Mouse (Mus musculus): ENCODE results near the gene Inpp4a. TPM values are rescaled to one million over a fixed set of nuclear protein-coding genes. Genes with fewer than 3 reads are reported as not detected.

The Inpp4a gene
- polyA plus RNA-seq, 1 experiment from 2014 or later = 7.8 TPM

- H3K4me1 ChIP-seq (replicated peaks; ENCODE audit: control insufficient read depth, insufficient read depth, low read length) = no peaks in the 10 kb centered on the region
- H3K27me3 ChIP-seq (replicated peaks; ENCODE audit: control insufficient read depth, insufficient read depth, low read length) = no peaks in the 10 kb centered on the region
- ATAC-seq = no peak
- no peak overlapping the region for H3K4me3 ChIP-seq (ENCODE audit: low read depth, low read length)
- no peak overlapping the region for H3K9ac ChIP-seq (ENCODE audit: low read depth, low read length)
- no peak for TF ChIP-seq CTCF (IDR thresholded peaks at IDR 0.05; ENCODE audit: low read depth)
- H3K9me3 ChIP-seq (ENCODE audit: control insufficient read depth) = no peaks in the 10 kb centered on the region
- no peak overlapping the region for H3K27ac ChIP-seq (ENCODE audit: low read depth, low read length)
- 78% methylated on average over 6 of the region's 6 CpGs for WGBS
- no peak overlapping the region for H3K4me2 ChIP-seq (replicated peaks; ENCODE audit: low read depth)
- peaks cover 13% of the 10 kb centered on the region for H3K36me3 ChIP-seq (ENCODE audit: control insufficient read depth, insufficient read depth)
Measured at GRCm38 (mm10) chr1:37357173-37357572, 57.5 kb downstream of the Inpp4a start.

GRCm38 (mm10) chr1:37358621-37359020 is 59.0 kb downstream of the Inpp4a start:
- WGBS = 90% methylated on average over 8 of the region's 8 CpGs
- H3K4me1 ChIP-seq (replicated peaks; ENCODE audit: control insufficient read depth, insufficient read depth, low read length) = no peaks in the 10 kb centered on the region
- no peaks in the 10 kb centered on the region for H3K9me3 ChIP-seq (ENCODE audit: control insufficient read depth)
- H3K4me2 ChIP-seq (replicated peaks; ENCODE audit: low read depth) = no peak overlapping the region
- H3K4me3 ChIP-seq (ENCODE audit: low read depth, low read length) = no peak overlapping the region
- ATAC-seq = no peak
- peaks cover 13% of the 10 kb centered on the region for H3K36me3 ChIP-seq (ENCODE audit: control insufficient read depth, insufficient read depth)
- H3K27me3 ChIP-seq (replicated peaks; ENCODE audit: control insufficient read depth, insufficient read depth, low read length) = no peaks in the 10 kb centered on the region
- no peak overlapping the region for H3K27ac ChIP-seq (ENCODE audit: low read depth, low read length)
- no peak for TF ChIP-seq CTCF (IDR thresholded peaks at IDR 0.05; ENCODE audit: low read depth)
- H3K9ac ChIP-seq (ENCODE audit: low read depth, low read length) = no peak overlapping the region

- no peak overlapping the region for H3K9ac ChIP-seq (ENCODE audit: low read depth, low read length)
- no peaks in the 10 kb centered on the region for H3K9me3 ChIP-seq (ENCODE audit: control insufficient read depth)
- no peak overlapping the region for H3K4me2 ChIP-seq (replicated peaks; ENCODE audit: low read depth)
- peaks cover 13% of the 10 kb centered on the region for H3K36me3 ChIP-seq (ENCODE audit: control insufficient read depth, insufficient read depth)
- H3K4me3 ChIP-seq (ENCODE audit: low read depth, low read length) = no peak overlapping the region
- TF ChIP-seq CTCF (IDR thresholded peaks at IDR 0.05; ENCODE audit: low read depth) = no peak
- H3K27ac ChIP-seq (ENCODE audit: low read depth, low read length) = no peak overlapping the region
- no peak for ATAC-seq
- 87% methylated on average over 6 of the region's 6 CpGs for WGBS
- no peaks in the 10 kb centered on the region for H3K4me1 ChIP-seq (replicated peaks; ENCODE audit: control insufficient read depth, insufficient read depth, low read length)
- H3K27me3 ChIP-seq (replicated peaks; ENCODE audit: control insufficient read depth, insufficient read depth, low read length) = no peaks in the 10 kb centered on the region
Measured at GRCm38 (mm10) chr1:37359395-37360092, 59.9 kb downstream of the Inpp4a start.

GRCm38 (mm10) chr1:37360781-37361180 is 61.1 kb downstream of the Inpp4a start:
- WGBS = 73% methylated on average over 3 of the region's 3 CpGs
- Histone ChIP-seq H3K9me3 (ENCODE audit: control insufficient read depth) (no peaks in the 10 kb centered on the region), H3K9ac (ENCODE audit: low read depth, low read length) (no peak overlapping the region), H3K27ac (ENCODE audit: low read depth, low read length) (no peak overlapping the region), H3K4me1 (replicated peaks; ENCODE audit: control insufficient read depth, insufficient read depth, low read length) (no peaks in the 10 kb centered on the region), H3K4me2 (replicated peaks; ENCODE audit: low read depth) (no peak overlapping the region), H3K36me3 (ENCODE audit: control insufficient read depth, insufficient read depth) (peaks cover 13% of the 10 kb centered on the region), H3K4me3 (ENCODE audit: low read depth, low read length) (no peak overlapping the region), H3K27me3 (replicated peaks; ENCODE audit: control insufficient read depth, insufficient read depth, low read length) (no peaks in the 10 kb centered on the region)
- no peak for ATAC-seq
- no peak for TF ChIP-seq CTCF (IDR thresholded peaks at IDR 0.05; ENCODE audit: low read depth)

- H3K9ac ChIP-seq (ENCODE audit: low read depth, low read length) = no peak overlapping the region
- WGBS = 94% methylated on average over 10 of the region's 10 CpGs
- no peak for ATAC-seq
Measured at GRCm38 (mm10) chr1:37362721-37363120, 63.1 kb downstream of the Inpp4a start.

GRCm38 (mm10) chr1:37368125-37368524 is 68.5 kb downstream of the Inpp4a start:
- Histone ChIP-seq H3K27me3 (replicated peaks; ENCODE audit: control insufficient read depth, insufficient read depth, low read length) (no peaks in the 10 kb centered on the region), H3K9me3 (ENCODE audit: control insufficient read depth) (no peaks in the 10 kb centered on the region), H3K4me3 (ENCODE audit: low read depth, low read length) (no peak overlapping the region), H3K4me2 (replicated peaks; ENCODE audit: low read depth) (no peak overlapping the region), H3K9ac (ENCODE audit: low read depth, low read length) (no peak overlapping the region), H3K4me1 (replicated peaks; ENCODE audit: control insufficient read depth, insufficient read depth, low read length) (no peaks in the 10 kb centered on the region), H3K36me3 (ENCODE audit: control insufficient read depth, insufficient read depth) (peaks cover 49% of the 10 kb centered on the region), H3K27ac (ENCODE audit: low read depth, low read length) (no peak overlapping the region)
- TF ChIP-seq CTCF (IDR thresholded peaks at IDR 0.05; ENCODE audit: low read depth) = no peak
- 96% methylated on average over 10 of the region's 10 CpGs for WGBS
- no peak for ATAC-seq

More at GRCm38 (mm10) chr1:37362721-37363120, 63.1 kb downstream of the Inpp4a start:
- Histone ChIP-seq H3K9me3 (ENCODE audit: control insufficient read depth) (no peaks in the 10 kb centered on the region), H3K36me3 (ENCODE audit: control insufficient read depth, insufficient read depth) (peaks cover 23% of the 10 kb centered on the region), H3K4me2 (replicated peaks; ENCODE audit: low read depth) (no peak overlapping the region), H3K4me1 (replicated peaks; ENCODE audit: control insufficient read depth, insufficient read depth, low read length) (no peaks in the 10 kb centered on the region), H3K27ac (ENCODE audit: low read depth, low read length) (no peak overlapping the region), H3K27me3 (replicated peaks; ENCODE audit: control insufficient read depth, insufficient read depth, low read length) (no peaks in the 10 kb centered on the region), H3K4me3 (ENCODE audit: low read depth, low read length) (no peak overlapping the region)
- TF ChIP-seq CTCF (IDR thresholded peaks at IDR 0.05; ENCODE audit: low read depth) = no peak

All from intestine, postnatal 0 days (tissue).